Mouse (Mus musculus) cerebellum, adult 2 months (tissue): ENCODE measurements around the gene Rnf186.

Experiments used
- CTCF ChIP-seq: fragments of 200-500 bp; IDR thresholded peaks from 2 replicates; pipeline ENCODE4 v1.5.1; 2011; ENCODE audit warnings: low read depth, mild to moderate bottlenecking, control low read depth, low read length, moderate library complexity, borderline replicate concordance; ENCODE audit not compliant: insufficient read depth
- POLR2A ChIP-seq: fragments of 200-500 bp; IDR thresholded peaks from 2 replicates; pipeline ENCODE4 v1.6.1; 2011; ENCODE audit warnings: low read length, control low read depth, borderline replicate concordance; ENCODE audit not compliant: insufficient read depth

DNA sequence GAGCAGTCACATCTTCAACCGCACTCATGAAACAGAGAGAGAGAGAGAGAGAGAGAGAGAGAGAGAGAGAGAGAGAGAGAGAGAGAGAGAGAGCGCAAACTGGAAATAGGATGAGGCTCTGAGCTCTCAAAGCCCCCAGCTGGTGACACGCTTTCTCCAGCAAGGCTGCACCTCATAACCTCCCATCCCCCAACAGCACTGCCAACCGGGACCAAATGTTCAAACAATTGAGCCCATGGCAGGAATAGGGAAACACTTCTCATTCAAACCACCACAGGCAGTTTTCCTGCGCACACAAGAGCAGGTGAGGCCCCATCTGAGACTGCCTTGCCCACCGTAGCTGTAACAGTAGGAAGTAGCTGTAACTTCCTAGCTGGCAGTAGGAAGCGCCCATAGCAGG is 25.5 kb upstream of the Rnf186 start:
- TF ChIP-seq CTCF (no peak), POLR2A (no peak)
